Mouse (Mus musculus) testis, postnatal 14 days (tissue): ENCODE results near the gene Tmem132d.

Experiments
- DNase-seq: peaks from one replicate; pipeline ENCODE4 v3.0.0; 2021; ENCODE audit warnings: low spot score

Gene Tmem132d

GRCm38 (mm10) chr5:128432916-128433315 is at the start of gene Tmem132d:
Gene Tmem132d (minus strand): TSS chr5:128433077.
- no peak for DNase-seq

- DNase-seq, result no peak
Measured at GRCm38 (mm10) chr5:128480816-128481215, 47.9 kb upstream of the Tmem132d start.

DNA sequence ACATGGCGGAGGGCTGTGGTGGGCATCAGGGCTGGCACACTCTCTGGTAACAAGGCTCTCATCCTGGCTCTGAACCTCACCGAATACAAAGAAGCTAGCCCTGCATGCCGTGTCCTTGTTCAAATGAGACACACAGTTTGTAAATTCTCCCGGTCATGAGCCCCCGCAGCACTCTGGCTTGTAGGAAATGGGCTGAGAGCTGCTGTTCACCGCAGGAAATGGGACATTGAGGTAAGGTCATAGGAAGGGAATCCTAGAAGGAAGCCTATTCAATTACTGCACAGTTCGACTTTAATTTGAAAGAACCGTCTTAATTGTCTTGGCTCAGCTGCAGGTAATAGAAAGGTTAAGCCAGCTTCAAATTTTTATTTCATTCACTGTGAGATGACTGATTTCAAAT is 42.5 kb upstream of the Tmem132d start:
- DNase-seq, result no peak

- no peak for DNase-seq
Measured at GRCm38 (mm10) chr5:128469812-128470211, 36.9 kb upstream of the Tmem132d start.

GRCm38 (mm10) chr5:128464514-128464913 is 31.6 kb upstream of the Tmem132d start:
- no peak for DNase-seq

GRCm38 (mm10) chr5:128460605-128461004 is 27.7 kb upstream of the Tmem132d start:
- no peak for DNase-seq

DNA sequence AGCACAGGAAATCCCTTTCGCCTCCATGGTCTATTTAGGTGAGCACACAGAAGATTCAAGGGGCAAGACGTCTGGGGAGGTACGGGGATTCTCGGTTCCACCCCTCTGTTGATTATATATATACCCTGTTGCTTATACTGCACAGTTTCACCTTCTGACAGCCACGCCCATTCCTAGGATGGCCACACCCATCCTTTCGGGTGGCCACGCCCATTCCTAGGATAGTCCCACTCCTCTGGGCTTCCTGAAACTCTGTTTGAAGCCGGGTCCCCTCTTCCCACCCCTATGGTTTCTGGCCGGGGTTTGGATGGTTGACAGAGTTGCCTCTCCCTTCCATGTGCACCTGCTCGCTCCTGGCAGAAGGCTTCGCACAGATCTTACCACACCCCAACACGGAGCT is 22.9 kb upstream of the Tmem132d start:
- peak; percentile 19 for DNase-seq

DNA sequence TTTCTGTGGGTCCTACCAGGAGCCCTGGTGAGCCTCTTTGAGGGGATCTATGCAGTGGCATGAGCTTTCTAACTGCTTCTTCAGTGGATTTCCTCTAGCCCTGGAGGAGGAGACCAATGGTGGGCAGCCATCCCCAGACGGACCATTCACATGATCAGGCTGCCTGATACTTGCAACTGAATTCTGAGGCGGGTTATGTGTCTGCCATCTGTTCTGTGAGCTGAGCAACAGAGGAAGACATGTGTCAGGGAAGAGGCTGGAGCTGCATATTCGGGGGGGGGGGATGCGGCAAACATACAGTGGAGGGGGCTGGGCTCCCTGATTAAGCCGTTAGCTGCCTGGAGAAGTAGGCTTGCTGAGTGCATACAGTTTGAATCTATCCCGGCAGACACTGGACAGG is 19.3 kb upstream of the Tmem132d start:
- DNase-seq, result no peak

- no peak for DNase-seq
Measured at GRCm38 (mm10) chr5:128450808-128451207, 17.9 kb upstream of the Tmem132d start.

DNA sequence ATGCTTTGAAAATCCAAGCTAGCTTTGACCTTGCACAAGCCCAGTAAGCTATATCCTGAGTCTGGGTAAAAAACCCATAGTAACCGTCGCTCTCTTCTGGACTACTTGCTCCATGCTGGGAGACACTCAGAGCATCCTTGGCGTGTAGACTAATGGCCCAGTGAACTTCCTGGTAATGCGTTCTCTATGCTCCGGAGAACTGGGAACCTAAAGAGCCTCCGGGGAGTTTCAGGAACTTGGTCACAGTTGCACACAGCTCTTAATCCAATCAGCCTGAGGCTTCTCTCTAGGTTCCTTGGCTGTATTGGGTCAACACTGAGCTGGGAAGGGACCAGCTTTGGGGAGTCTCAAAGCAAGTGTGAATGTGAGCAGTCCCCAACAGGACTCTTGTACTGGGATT is 12.0 kb upstream of the Tmem132d start:
- DNase-seq, result no peak

- no peak for DNase-seq
Measured at GRCm38 (mm10) chr5:128443848-128444247, 11.0 kb upstream of the Tmem132d start.

DNA sequence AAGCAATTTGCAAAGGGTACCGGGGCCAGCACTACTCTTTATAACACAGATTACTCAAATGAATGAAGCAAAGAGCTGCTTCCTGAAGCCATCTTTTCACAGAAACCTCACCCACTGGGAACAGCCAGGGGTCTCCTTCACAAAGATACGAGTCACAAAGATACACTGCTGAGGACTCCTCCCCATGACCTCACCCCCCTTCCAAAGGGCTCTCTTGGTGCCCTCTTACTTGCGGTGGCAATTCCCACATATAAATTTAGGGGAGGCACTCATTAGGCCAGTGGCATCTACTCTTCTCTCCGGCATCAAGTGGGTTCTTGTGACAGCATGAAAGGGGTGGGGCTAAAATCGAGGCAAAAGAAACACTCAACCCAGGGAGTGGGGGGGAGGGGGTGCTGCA is 8.2 kb upstream of the Tmem132d start:
- no peak for DNase-seq

DNA sequence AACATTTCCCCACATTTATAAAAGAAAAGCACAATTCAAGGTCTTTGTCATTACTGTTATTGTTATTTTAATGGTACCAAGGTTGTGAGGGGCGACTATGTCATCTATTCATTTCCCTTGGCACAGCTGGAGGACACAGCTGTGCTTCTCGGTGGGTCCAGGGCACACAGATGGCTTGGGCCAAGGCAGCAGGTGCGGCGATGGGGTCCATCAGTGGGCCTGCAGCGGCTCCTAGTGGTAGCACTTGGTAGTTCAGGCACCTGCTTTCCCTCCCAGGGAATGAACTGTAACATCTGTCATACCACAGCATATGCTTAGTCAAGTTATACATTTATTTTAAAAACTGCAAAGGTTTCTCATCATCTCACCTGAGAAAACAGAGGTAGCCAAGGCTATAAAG is 7.0 kb upstream of the Tmem132d start:
- DNase-seq, result peak; percentile 43

GRCm38 (mm10) chr5:128438078-128438477 is 5.2 kb upstream of the Tmem132d start:
- no peak for DNase-seq

- DNase-seq, result peak; percentile 72
Measured at GRCm38 (mm10) chr5:128436909-128437308, 4.0 kb upstream of the Tmem132d start.

DNA sequence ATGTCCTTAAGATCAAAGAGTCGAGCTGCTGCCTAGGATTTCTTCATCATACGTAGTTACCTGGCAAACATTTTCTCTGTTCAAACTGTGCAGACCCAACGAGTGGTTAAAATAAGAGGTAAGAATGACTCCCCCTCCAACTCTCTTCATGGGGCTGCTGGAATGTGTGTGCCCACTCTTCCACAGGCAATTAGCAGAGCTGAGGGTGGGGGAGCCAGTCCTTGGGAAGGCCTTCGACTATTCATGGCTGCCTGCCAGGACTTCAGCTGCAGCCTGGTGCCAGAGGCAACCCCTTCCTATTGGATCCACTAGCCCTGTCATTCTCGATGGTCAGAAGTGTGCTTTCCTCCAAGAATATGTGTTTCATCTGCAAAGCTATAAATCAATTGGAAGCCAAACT is 2.8 kb upstream of the Tmem132d start:
- DNase-seq, result no peak

- DNase-seq, result no peak
Measured at GRCm38 (mm10) chr5:128433786-128434185, 909 bp upstream of the Tmem132d start.

- DNase-seq, result no peak
Measured at GRCm38 (mm10) chr5:128432422-128432821, 455 bp downstream of the Tmem132d start.

DNA sequence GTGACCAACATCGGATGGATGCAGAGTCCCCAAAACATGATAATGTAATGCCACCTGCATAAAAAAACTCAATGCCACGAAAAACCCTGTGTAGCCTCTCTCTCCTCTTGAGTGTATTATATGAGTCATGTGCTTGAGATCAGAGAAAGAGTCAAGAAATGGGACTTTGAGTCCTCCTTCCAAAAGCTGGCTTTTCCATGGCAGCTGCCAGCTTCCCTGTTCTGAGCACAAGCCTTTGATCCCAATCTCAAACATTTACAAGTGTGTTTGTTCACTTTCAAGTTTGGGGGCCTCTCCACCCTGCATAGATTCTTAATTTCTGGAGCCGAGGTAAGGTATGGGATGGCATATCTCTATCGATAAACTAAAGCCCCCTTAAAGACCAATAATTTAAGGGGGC is 8.2 kb downstream of the Tmem132d start:
- DNase-seq, result no peak

DNA sequence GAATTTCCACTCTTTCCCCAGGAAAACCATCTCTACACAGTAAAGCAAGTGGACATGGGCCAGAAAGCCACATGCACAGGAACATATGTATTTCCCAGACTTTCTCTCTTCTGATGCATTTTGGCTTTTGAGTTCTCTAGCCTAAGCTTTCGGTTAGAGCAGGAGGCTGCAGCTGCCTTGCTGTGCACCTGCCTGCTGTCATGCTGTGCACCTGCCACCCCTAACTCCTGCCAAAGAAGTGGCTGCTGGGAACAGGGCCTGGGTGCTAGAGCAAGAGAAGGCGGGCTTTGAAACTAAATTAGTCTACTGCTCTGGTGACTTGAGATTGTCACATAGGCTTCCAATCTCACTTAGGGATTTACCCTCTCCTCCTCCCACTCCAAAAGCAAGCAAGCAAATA is 8.7 kb downstream of the Tmem132d start:
- DNase-seq, result no peak

DNA sequence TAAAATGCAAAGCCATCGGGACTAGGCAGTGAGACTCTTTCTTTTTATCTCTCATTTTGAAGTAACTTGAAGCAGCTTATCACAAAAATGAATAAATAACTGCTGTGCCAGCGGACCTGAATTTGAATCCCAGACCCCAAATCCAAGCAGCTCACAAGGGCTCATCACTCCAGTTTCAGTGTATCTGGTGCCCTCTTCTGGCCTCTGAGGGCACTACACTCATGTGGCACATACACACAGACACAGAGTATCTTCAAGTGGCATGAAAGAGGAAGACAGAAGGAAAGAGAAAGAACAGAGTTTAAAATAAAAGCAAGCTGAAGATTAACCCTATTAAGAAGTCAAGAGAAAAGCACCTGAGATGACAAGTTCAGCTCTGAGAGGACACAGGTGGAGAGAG is 10.8 kb downstream of the Tmem132d start:
- DNase-seq, result no peak

GRCm38 (mm10) chr5:128418149-128418710 is 14.6 kb downstream of the Tmem132d start:
- DNase-seq, result no peak

DNA sequence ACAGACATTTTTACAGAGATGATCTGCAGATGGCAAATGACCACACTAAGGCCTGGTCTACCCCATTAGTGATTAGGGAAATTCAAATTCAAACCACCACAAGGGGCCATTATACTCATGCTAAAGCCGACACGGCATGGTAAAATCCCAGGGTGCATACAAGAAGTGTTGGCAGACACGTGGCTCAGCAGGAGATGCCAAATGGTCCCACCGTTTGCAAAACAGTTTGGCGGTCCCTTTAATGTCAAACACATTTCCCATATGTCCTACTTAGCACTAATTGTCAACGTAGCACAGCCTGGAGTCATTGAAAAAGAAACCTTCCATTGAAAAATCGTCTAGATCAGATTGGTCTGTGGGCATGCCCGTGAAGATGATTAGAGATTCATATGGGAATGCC is 18.8 kb downstream of the Tmem132d start:
- DNase-seq, result no peak

DNA sequence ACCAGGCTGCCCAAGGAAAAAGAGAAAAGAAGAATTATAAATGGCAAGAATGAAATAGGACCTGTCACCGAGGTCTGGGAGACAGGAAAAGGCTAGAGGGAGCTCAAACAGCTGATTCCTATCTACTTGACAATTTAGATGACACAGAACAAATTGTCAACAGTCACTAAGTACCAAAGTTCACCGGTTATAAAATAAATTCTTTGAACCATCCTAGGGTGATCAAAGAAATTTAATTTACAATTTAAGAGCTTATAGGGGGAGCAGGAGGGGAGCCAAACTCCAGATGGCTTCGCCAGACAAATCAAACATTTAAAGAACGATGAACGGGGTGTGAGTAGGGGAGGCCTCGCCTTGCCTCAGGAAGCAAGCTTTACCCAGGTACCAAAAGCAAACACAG is 20.6 kb downstream of the Tmem132d start:
- no peak for DNase-seq

GRCm38 (mm10) chr5:128407546-128407945 is 25.3 kb downstream of the Tmem132d start:
- DNase-seq, result no peak
